Mouse (Mus musculus) embryo, embryonic 9.5 days (tissue): ENCODE measurements around the gene Rapgef2.

Experiments
- DNase-seq: peaks from one replicate; pipeline ENCODE4 v3.0.0-alpha.2; 2017; ENCODE audit errors: extremely low spot score

Rapgef2 gene

GRCm38 (mm10) chr3:79168168-79168827 is 118.0 kb downstream of the Rapgef2 start:
- no peak for DNase-seq

- no peak for DNase-seq
Observed at GRCm38 (mm10) chr3:79167586-79167985, 118.7 kb downstream of the Rapgef2 start.

GRCm38 (mm10) chr3:79161834-79162401 is 124.4 kb downstream of the Rapgef2 start:
- DNase-seq: no peak

- no peak for DNase-seq
Observed at GRCm38 (mm10) chr3:79161093-79161723, 125.1 kb downstream of the Rapgef2 start.

- DNase-seq: no peak
Observed at GRCm38 (mm10) chr3:79158254-79158653, 128.1 kb downstream of the Rapgef2 start.

GRCm38 (mm10) chr3:79153039-79153487 is 133.3 kb downstream of the Rapgef2 start:
- DNase-seq: no peak

GRCm38 (mm10) chr3:79145407-79146055 is 140.8 kb downstream of the Rapgef2 start:
- DNase-seq: no peak

- DNase-seq: no peak
Observed at GRCm38 (mm10) chr3:79144672-79145406, 141.5 kb downstream of the Rapgef2 start.

GRCm38 (mm10) chr3:79144085-79144484 is 142.2 kb downstream of the Rapgef2 start:
- no peak for DNase-seq

GRCm38 (mm10) chr3:79139245-79139644 is 147.1 kb downstream of the Rapgef2 start:
- no peak for DNase-seq

GRCm38 (mm10) chr3:79138601-79139000 is 147.7 kb downstream of the Rapgef2 start:
- no peak for DNase-seq

GRCm38 (mm10) chr3:79130991-79131390 is 155.3 kb downstream of the Rapgef2 start:
- no peak for DNase-seq

GRCm38 (mm10) chr3:79129044-79129600 is 157.2 kb downstream of the Rapgef2 start:
- DNase-seq: no peak

- no peak for DNase-seq
Observed at GRCm38 (mm10) chr3:79127797-79128196, 158.5 kb downstream of the Rapgef2 start.

GRCm38 (mm10) chr3:79126857-79127256 is 159.5 kb downstream of the Rapgef2 start:
- DNase-seq: no peak

- DNase-seq: no peak
Observed at GRCm38 (mm10) chr3:79121391-79121790, 164.9 kb downstream of the Rapgef2 start.

- DNase-seq: no peak
Observed at GRCm38 (mm10) chr3:79119983-79120382, 166.3 kb downstream of the Rapgef2 start.

GRCm38 (mm10) chr3:79110153-79110552 is 176.2 kb downstream of the Rapgef2 start:
- no peak for DNase-seq

- no peak for DNase-seq
Observed at GRCm38 (mm10) chr3:79108246-79108645, 178.1 kb downstream of the Rapgef2 start.

- DNase-seq: no peak
Observed at GRCm38 (mm10) chr3:79106360-79106759, 180.0 kb downstream of the Rapgef2 start.

- no peak for DNase-seq
Observed at GRCm38 (mm10) chr3:79103604-79104003, 182.7 kb downstream of the Rapgef2 start.

- DNase-seq: no peak
Observed at GRCm38 (mm10) chr3:79101737-79102136, 184.6 kb downstream of the Rapgef2 start.
